Mouse (Mus musculus): ENCODE measurements around the gene Defa31. TPM values are rescaled to one million over a fixed set of nuclear protein-coding genes. Genes with fewer than 3 reads are reported as not detected.
"Not testable (repeated sequence)": the region's sequence is repeated elsewhere in the genome, so short reads cannot be mapped to it uniquely, and the experiment has no call there.

The Defa31 gene
- polyA plus RNA-seq (2015; fragmentation: Nextera tagmentation; extraction: Ambion mirVana): not detected in 2 replicates

GRCm38 (mm10) chr8:21191314-21191713 is at the start of gene Defa31:
TSS of gene Defa31 (plus strand) at chr8:21191614.
- not testable (repeated sequence) for H3K27me3 ChIP-seq (ENCODE audit: control insufficient read depth, insufficient read depth, low read depth, low read length); ATAC-seq

GRCm38 (mm10) chr8:21161977-21162376 is 29.4 kb upstream of the Defa31 start, which contains the start of gene Defa22:
TSS of gene Defa22 (plus strand) at chr8:21162277.
- WGBS: no CpG with 5 or more reads among the region's 1 CpGs
- not testable (repeated sequence) for ATAC-seq

More at GRCm38 (mm10) chr8:21191314-21191713, at the start of gene Defa31:
- H3K9me3 ChIP-seq (replicated peaks; ENCODE audit: control insufficient read depth, low read length, poor library complexity, severe bottlenecking); H3K9ac ChIP-seq (ENCODE audit: low read depth, low read length); H3K4me2 ChIP-seq (ENCODE audit: low read length); H3K4me3 ChIP-seq (ENCODE audit: low read depth, low read length); H3K36me3 ChIP-seq (ENCODE audit: control insufficient read depth, insufficient read depth, low read length); H3K4me1 ChIP-seq (ENCODE audit: control insufficient read depth, insufficient read depth, low read length); H3K27ac ChIP-seq (ENCODE audit: low read length): not testable (repeated sequence)
- no CpG with 5 or more reads among the region's 1 CpGs for WGBS

GRCm38 (mm10) chr8:21201261-21201660 is 9.8 kb downstream of the Defa31 start, which contains the start of gene Gm15293:
TSS of gene Gm15293 (plus strand) at chr8:21201561.
- H3K27me3 ChIP-seq (ENCODE audit: control insufficient read depth, insufficient read depth, low read depth, low read length); H3K27ac ChIP-seq (ENCODE audit: low read length); H3K4me2 ChIP-seq (ENCODE audit: low read length); H3K9ac ChIP-seq (ENCODE audit: low read depth, low read length); H3K9me3 ChIP-seq (replicated peaks; ENCODE audit: control insufficient read depth, low read length, poor library complexity, severe bottlenecking); H3K4me3 ChIP-seq (ENCODE audit: low read depth, low read length); H3K4me1 ChIP-seq (ENCODE audit: control insufficient read depth, insufficient read depth, low read length); ATAC-seq; H3K36me3 ChIP-seq (ENCODE audit: control insufficient read depth, insufficient read depth, low read length): not testable (repeated sequence)
- WGBS: no CpG with 5 or more reads among the region's 1 CpGs

More at GRCm38 (mm10) chr8:21161977-21162376, 29.4 kb upstream of the Defa31 start, which contains the start of gene Defa22:
- H3K9ac ChIP-seq (ENCODE audit: low read depth, low read length); H3K27ac ChIP-seq (ENCODE audit: low read length); H3K4me2 ChIP-seq (ENCODE audit: low read length); H3K4me3 ChIP-seq (ENCODE audit: low read depth, low read length); H3K9me3 ChIP-seq (replicated peaks; ENCODE audit: control insufficient read depth, low read length, poor library complexity, severe bottlenecking); H3K36me3 ChIP-seq (ENCODE audit: control insufficient read depth, insufficient read depth, low read length); H3K27me3 ChIP-seq (ENCODE audit: control insufficient read depth, insufficient read depth, low read depth, low read length); H3K4me1 ChIP-seq (ENCODE audit: control insufficient read depth, insufficient read depth, low read length): not testable (repeated sequence)

Other genes starting within 250 kb of the Defa31 start
- not detected in 2 replicates for gene AY761185, start 246.9 kb upstream of the Defa31 start, polyA plus RNA-seq (2015; fragmentation: Nextera tagmentation; extraction: Ambion mirVana)
- gene Defa21, start 166.1 kb upstream of the Defa31 start, polyA plus RNA-seq (2015; fragmentation: Nextera tagmentation; extraction: Ambion mirVana): not detected in 2 replicates
- gene Defa23, start 136.6 kb upstream of the Defa31 start, polyA plus RNA-seq (2015; fragmentation: Nextera tagmentation; extraction: Ambion mirVana): not detected in 2 replicates
- not detected in 2 replicates for gene Defa35, start 126.6 kb upstream of the Defa31 start, polyA plus RNA-seq (2015; fragmentation: Nextera tagmentation; extraction: Ambion mirVana)
- gene Defa25, start 107.2 kb upstream of the Defa31 start, polyA plus RNA-seq (2015; fragmentation: Nextera tagmentation; extraction: Ambion mirVana): not detected in 2 replicates
- not detected in 2 replicates for gene Gm14851, start 95.6 kb upstream of the Defa31 start, polyA plus RNA-seq (2015; fragmentation: Nextera tagmentation; extraction: Ambion mirVana)
- not detected in 2 replicates for gene Defa30, start 57.0 kb upstream of the Defa31 start, polyA plus RNA-seq (2015; fragmentation: Nextera tagmentation; extraction: Ambion mirVana)
- not detected in 2 replicates for gene Defa22, start 29.3 kb upstream of the Defa31 start, polyA plus RNA-seq (2015; fragmentation: Nextera tagmentation; extraction: Ambion mirVana)
- not detected in 2 replicates for gene Gm15293, start 9.9 kb downstream of the Defa31 start, polyA plus RNA-seq (2015; fragmentation: Nextera tagmentation; extraction: Ambion mirVana)
- not detected in 2 replicates for gene Gm15292, start 58.1 kb downstream of the Defa31 start, polyA plus RNA-seq (2015; fragmentation: Nextera tagmentation; extraction: Ambion mirVana)
- gene Defa27, start 123.9 kb downstream of the Defa31 start, polyA plus RNA-seq (2015; fragmentation: Nextera tagmentation; extraction: Ambion mirVana): not detected in 2 replicates
- gene Defa29, start 135.4 kb downstream of the Defa31 start, polyA plus RNA-seq (2015; fragmentation: Nextera tagmentation; extraction: Ambion mirVana): not detected in 2 replicates
- gene Defa2, start 186.9 kb downstream of the Defa31 start, polyA plus RNA-seq (2015; fragmentation: Nextera tagmentation; extraction: Ambion mirVana): not detected in 2 replicates
- gene Defa33, start 200.2 kb downstream of the Defa31 start, polyA plus RNA-seq (2015; fragmentation: Nextera tagmentation; extraction: Ambion mirVana): not detected in 2 replicates
- not detected in 2 replicates for gene Defa36, start 235.8 kb downstream of the Defa31 start, polyA plus RNA-seq (2015; fragmentation: Nextera tagmentation; extraction: Ambion mirVana)

Data from midbrain, embryonic 16.5 days (tissue).